Mouse (Mus musculus) C2C12 (cell line): ENCODE measurements around the gene Rcor3.

Experiments used
- CEBPB ChIP-seq: IDR thresholded peaks from one replicate; pipeline ENCODE4 v1.6.1; 2011; ENCODE audit warnings: low read depth, mild to moderate bottlenecking, control low read depth, moderate library complexity
- CTCF ChIP-seq: IDR thresholded peaks from one replicate; pipeline ENCODE4 v1.5.1; 2011; ENCODE audit not compliant: control insufficient read depth, insufficient read depth, insufficient read length
- MAX ChIP-seq: IDR thresholded peaks from one replicate; pipeline ENCODE4 v1.6.1; 2011; ENCODE audit warnings: mild to moderate bottlenecking, control low read depth
- MYOD1 ChIP-seq: IDR thresholded peaks from one replicate; pipeline ENCODE4 v1.6.1; 2011; ENCODE audit warnings: low read depth; ENCODE audit not compliant: control insufficient read depth, insufficient read length
- MYOG ChIP-seq: IDR thresholded peaks from one replicate; pipeline ENCODE4 v1.6.1; 2011; ENCODE audit not compliant: control insufficient read depth, insufficient read length; ENCODE audit errors: extremely low read depth
- USF1 ChIP-seq: IDR thresholded peaks from one replicate; pipeline ENCODE4 v1.6.1; 2011; ENCODE audit warnings: low read depth, mild to moderate bottlenecking, control low read depth, moderate library complexity

DNA sequence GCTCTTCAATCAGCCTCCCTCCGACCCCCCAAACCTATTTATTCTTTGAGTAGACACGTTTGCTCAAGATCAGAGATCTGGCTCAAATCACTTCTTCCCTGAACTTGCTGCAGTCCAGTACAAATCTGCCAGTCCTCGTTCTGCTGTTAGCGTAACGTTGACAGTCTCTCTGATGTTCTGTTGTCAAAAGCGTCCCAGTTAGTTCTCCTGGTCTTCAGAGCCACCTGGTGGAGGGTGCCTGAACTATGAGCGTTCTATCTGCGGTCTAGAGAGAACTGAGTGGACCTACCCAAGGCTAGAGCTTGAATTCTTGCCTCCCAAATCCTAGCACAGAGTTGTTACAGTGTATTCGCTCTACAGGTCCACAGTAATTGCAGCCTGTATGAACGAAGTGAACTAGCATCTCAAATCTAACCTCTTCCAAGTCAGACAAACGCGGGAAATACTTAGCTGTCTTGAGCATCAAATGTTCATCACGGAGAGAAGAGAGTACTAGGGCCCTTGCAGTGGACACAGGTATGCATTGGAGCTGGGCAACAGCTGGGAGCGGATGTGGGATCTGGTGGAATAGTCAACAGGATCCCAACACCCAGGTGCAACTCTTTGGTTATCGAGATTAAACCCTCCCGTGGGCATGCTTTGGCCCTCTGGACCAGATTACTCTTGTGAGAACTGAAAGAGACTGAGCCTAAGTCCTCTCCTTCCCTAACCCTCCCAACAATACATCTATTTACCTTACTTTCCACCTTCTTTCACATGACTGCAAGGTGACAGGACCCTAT lies 44.8 kb downstream of the Rcor3 start:
- TF ChIP-seq USF1 (no peak), CTCF (peak; percentile 63), MAX (no peak), MYOG (no peak), MYOD1 (no peak), CEBPB (no peak)
